Mouse (Mus musculus) forebrain, postnatal 0 days (tissue): ENCODE measurements at regions not wholly inside any gene's neighbourhood (a gene's known extent, or its start where the extent isn't known, plus 50 kb on each side); places are given as distances from the start of the nearest gene placed in this dataset.

Source experiments
- ATAC-seq: fragments of 200-750 bp; cut with Nextera tagmentation; 2 replicates; pipeline ENCODE4 v1.8.0; 2017; ENCODE audit warnings: mild to moderate bottlenecking, moderate library complexity
- DNase-seq: peaks from one replicate; pipeline ENCODE4 v3.0.0-alpha.2; 2015
- H3K27ac ChIP-seq: fragments of 300-500 bp; sonication (generic); 2 replicates; pipeline ENCODE4 v1.5.1; 2014; ENCODE audit warnings: low read depth, mild to moderate bottlenecking, antibody characterized with exemption, low read length, moderate library complexity, mixed read lengths
- H3K27me3 ChIP-seq: fragments of 300-500 bp; sonication (generic); 2 replicates; pipeline ENCODE4 v1.6.1; 2014; ENCODE audit warnings: mild to moderate bottlenecking, low read length, mixed read lengths; ENCODE audit not compliant: insufficient read depth
- H3K36me3 ChIP-seq: fragments of 300-500 bp; sonication (generic); 2 replicates; pipeline ENCODE4 v1.6.1; 2014; ENCODE audit warnings: mild to moderate bottlenecking, moderate library complexity; ENCODE audit not compliant: insufficient read depth
- H3K4me1 ChIP-seq: fragments of 300-500 bp; sonication (generic); 2 replicates; pipeline ENCODE4 v1.6.1; 2014; ENCODE audit warnings: antibody characterized with exemption; ENCODE audit not compliant: insufficient read depth
- H3K4me2 ChIP-seq: fragments of 300-500 bp; sonication (generic); 2 replicates; pipeline ENCODE4 v1.6.1; 2014; ENCODE audit warnings: low read depth, mild to moderate bottlenecking, moderate library complexity
- H3K4me3 ChIP-seq: fragments of 300-500 bp; sonication (generic); 2 replicates; pipeline ENCODE4 v1.5.1; 2014; ENCODE audit warnings: low read depth, low read length, mixed read lengths
- H3K9ac ChIP-seq: fragments of 300-500 bp; sonication (generic); 2 replicates; pipeline ENCODE4 v1.6.1; 2014; ENCODE audit warnings: mild to moderate bottlenecking
- H3K9me3 ChIP-seq: fragments of 300-500 bp; sonication (generic); 2 replicates; pipeline ENCODE4 v1.6.1; 2016; ENCODE audit warnings: low read length
- CTCF ChIP-seq: sonication (generic); IDR thresholded peaks from 2 replicates; pipeline ENCODE4 v1.5.1; 2016; ENCODE audit warnings: antibody characterized with exemption, control low read depth, low read depth
- WGBS: fragments of 180-500 bp; shearing (Covaris S2); extraction: QIAGEN DNeasy Blood & Tissue Kit; methylation state at CpG from one replicate; pipeline ENCODE4 v1.1.7; 2014; 5-methylcytosine and 5-hydroxymethylcytosine counted together

DNA sequence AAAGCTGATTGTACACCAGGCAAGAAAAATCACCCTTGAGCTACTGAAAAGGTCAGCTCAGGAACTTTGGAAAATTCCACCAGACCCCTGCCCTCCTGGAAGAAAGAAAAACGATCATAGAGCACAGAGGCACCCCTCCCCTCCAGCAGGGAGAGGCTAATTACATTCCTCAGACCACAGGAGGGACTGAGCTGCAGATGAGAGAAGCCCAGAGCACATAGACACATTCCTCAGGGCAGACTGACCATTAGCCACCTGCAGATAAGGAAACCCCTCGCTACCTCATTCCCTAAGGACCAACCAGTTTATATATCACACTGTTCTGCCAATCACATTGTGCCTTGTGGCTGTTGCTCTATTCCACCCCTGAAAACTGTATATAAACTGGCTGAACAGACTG is 230.3 kb downstream of the Parp8 start:
- H3K4me3 ChIP-seq = no peak overlapping the region
- H3K4me1 ChIP-seq = no peaks in the 10 kb centered on the region
- H3K27me3 ChIP-seq = no peaks in the 10 kb centered on the region
- ATAC-seq (no peak), DNase-seq (no peak)
- no peaks in the 10 kb centered on the region for H3K36me3 ChIP-seq
- no peak overlapping the region for H3K27ac ChIP-seq
- no peak overlapping the region for H3K4me2 ChIP-seq
- no peak overlapping the region for H3K9ac ChIP-seq
- 43% methylated on average over 2 of the region's 2 CpGs for WGBS
- H3K9me3 ChIP-seq = no peaks in the 10 kb centered on the region
- TF ChIP-seq CTCF = no peak

- H3K36me3 ChIP-seq = no peaks in the 10 kb centered on the region
- no peak overlapping the region for H3K9ac ChIP-seq
- no peak overlapping the region for H3K27ac ChIP-seq
- ATAC-seq (no peak), DNase-seq (no peak)
- H3K4me3 ChIP-seq = no peak overlapping the region
- H3K4me2 ChIP-seq = no peak overlapping the region
- H3K4me1 ChIP-seq = no peaks in the 10 kb centered on the region
- H3K9me3 ChIP-seq = no peaks in the 10 kb centered on the region
- no peak for TF ChIP-seq CTCF
- H3K27me3 ChIP-seq = no peaks in the 10 kb centered on the region
These were observed 243.7 kb downstream of the Parp8 start for GRCm38 (mm10) chr13:116781616-116782015.

DNA sequence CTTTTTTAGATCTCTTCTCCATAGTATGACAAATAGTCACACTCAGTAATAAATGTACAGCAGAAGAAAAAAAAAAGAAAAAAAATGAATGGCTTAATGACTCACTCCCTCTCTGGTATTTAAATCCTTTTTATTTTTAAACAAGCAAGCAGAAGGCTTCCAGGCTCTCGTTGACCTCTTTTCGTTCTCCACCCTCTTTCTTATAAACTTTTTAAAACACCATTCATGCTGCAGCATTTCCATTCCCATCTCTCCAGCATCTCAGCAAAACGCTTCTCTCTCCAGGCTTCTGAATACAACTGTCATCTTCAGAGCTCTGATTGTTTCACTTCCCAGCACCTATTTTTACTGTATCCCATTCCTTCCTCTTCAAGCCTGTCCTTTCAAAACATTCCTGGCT is 259.8 kb downstream of the Parp8 start:
- DNase-seq = no peak
- Histone ChIP-seq H3K4me3 (no peak overlapping the region), H3K27me3 (no peaks in the 10 kb centered on the region), H3K9me3 (no peaks in the 10 kb centered on the region), H3K9ac (no peak overlapping the region), H3K36me3 (no peaks in the 10 kb centered on the region), H3K4me2 (no peak overlapping the region), H3K4me1 (no peaks in the 10 kb centered on the region), H3K27ac (no peak overlapping the region)
- no peak for TF ChIP-seq CTCF
- ATAC-seq = no peak
- WGBS = 79% methylated on average over 3 of the region's 3 CpGs

DNA sequence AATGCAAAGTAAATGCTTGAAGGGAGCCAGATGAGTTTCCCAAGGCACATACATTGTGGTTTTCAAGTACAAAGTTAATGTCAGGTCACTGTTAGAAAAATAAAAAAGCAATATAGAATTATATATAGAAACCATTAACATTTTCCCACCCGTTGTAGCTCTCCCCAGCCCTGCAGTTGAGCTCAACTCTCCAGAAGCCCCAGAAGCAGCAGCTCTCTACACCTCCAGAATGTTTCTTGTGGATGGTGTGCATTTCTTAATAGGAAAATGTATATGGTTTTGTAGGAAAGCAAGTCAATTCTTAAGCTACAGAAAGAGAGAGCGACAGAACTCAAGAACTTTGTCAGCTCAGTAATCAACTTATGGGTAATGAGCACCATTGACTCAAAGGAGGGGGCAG is 265.4 kb downstream of the Parp8 start:
- Histone ChIP-seq H3K4me3 (no peak overlapping the region), H3K4me1 (no peaks in the 10 kb centered on the region), H3K4me2 (no peak overlapping the region), H3K27ac (no peak overlapping the region), H3K9me3 (no peaks in the 10 kb centered on the region), H3K36me3 (no peaks in the 10 kb centered on the region), H3K9ac (no peak overlapping the region), H3K27me3 (no peaks in the 10 kb centered on the region)
- 90% methylated on average over 2 of the region's 2 CpGs for WGBS
- no peak for TF ChIP-seq CTCF
- ATAC-seq = no peak
- DNase-seq = no peak

DNA sequence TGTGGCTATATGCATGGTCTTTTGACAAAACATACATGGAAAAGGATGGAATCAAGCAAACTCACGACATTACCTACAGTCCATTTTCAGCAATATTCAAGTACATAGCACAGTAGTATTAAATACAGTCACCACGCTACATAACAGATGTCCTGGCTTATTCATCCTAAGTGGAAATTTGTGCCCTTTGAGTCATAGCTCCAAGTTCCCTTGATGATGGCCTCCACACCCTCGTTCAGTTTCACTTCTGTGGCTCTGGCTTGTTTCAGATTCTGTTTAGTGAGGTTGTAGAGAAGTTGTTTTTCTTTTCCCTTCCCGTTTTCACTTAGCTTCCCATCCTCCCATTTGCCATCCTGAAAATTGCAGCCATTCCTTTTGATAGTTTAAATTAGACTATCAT is 284.5 kb downstream of the Parp8 start:
- no peak overlapping the region for H3K4me2 ChIP-seq
- WGBS = 81% methylated on average over 4 of the region's 4 CpGs
- no peak for DNase-seq
- no peak for TF ChIP-seq CTCF
- no peaks in the 10 kb centered on the region for H3K36me3 ChIP-seq
- H3K9me3 ChIP-seq = no peaks in the 10 kb centered on the region
- no peak overlapping the region for H3K9ac ChIP-seq
- no peak overlapping the region for H3K27ac ChIP-seq
- no peak overlapping the region for H3K4me3 ChIP-seq
- no peaks in the 10 kb centered on the region for H3K4me1 ChIP-seq
- H3K27me3 ChIP-seq = no peaks in the 10 kb centered on the region
- no peak for ATAC-seq

DNA sequence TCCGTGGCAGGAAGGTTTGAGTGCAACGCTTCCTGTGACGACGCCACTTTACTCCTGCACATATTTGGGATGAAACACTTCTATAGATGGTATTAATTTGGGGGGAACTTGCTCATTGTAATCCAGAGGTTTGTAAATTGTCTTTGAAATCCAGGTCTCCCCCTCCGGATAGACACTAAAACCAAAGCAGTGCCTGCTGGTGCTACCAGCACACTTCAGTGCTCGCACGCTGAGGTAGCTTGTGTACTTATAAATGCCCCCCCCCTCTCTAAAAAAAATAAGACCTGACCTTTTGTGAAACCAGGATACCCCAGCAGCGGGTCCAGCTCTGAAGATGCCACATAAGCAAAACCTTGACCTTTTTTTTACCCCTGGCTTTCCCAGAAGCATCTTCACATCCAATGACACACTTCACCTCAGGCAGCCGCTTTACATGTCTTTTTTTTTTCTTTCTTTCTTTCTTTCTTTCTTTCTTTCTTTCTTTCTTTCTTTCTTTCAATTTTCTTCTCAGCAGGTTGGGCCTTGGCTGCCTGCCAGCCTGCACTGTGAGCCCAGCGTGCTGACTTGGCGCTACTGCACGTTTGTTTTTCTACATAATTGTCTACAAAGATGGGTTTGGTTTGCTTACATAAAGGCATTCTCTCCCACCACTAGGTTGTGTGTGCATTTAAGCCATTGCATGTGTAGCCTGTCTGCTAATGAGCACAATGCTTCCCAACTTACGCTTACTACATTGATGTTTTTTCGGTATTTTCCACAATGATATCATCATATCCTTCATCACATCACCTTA is 301.8 kb downstream of the Parp8 start:
- no peak overlapping the region for H3K4me2 ChIP-seq
- ATAC-seq (peak; percentile 43; the same call in 1 of the 2 replicates), DNase-seq (no peak)
- no peak overlapping the region for H3K4me3 ChIP-seq
- H3K4me1 ChIP-seq = no peaks in the 10 kb centered on the region
- no peaks in the 10 kb centered on the region for H3K27me3 ChIP-seq
- no peaks in the 10 kb centered on the region for H3K9me3 ChIP-seq
- no peak overlapping the region for H3K27ac ChIP-seq
- peak; percentile 18; the same call in 1 of the 2 replicates for TF ChIP-seq CTCF
- 38% methylated on average over 14 of the region's 14 CpGs for WGBS
- no peak overlapping the region for H3K9ac ChIP-seq
- H3K36me3 ChIP-seq = no peaks in the 10 kb centered on the region

GRCm38 (mm10) chr13:116714809-116715208 is 310.5 kb downstream of the Parp8 start:
- Histone ChIP-seq H3K9ac (no peak overlapping the region), H3K4me1 (no peaks in the 10 kb centered on the region), H3K4me2 (no peak overlapping the region), H3K36me3 (no peaks in the 10 kb centered on the region), H3K27me3 (peaks cover 36% of the 10 kb centered on the region), H3K9me3 (no peaks in the 10 kb centered on the region), H3K27ac (no peak overlapping the region), H3K4me3 (no peak overlapping the region)
- TF ChIP-seq CTCF = peak; percentile 77
- peak; percentile 64; the same call in 1 of the 2 replicates for ATAC-seq
- 14% methylated on average over 5 of the region's 5 CpGs for WGBS
- DNase-seq = peak; percentile 81
